Mouse (Mus musculus) granulocyte monocyte progenitor cell, adult 5-6 weeks (primary cell): Measurements from ENCODE around the gene Dstn. TPM values are rescaled to one million over a fixed set of nuclear protein-coding genes. Genes with fewer than 3 reads are reported as not detected.

Source experiments
- ATAC-seq: replicated peaks from 2 replicates; pipeline ENCODE4 v1.8.0; 2016; ENCODE audit warnings: mild to moderate bottlenecking, moderate TSS enrichment, inconsistent platforms; ENCODE audit not compliant: poor library complexity, severe bottlenecking
- total RNA-seq, 2 experiments: library from RNA; stranded (forward) in 1 of 2; stranded (reverse) in 1 of 2; fragments of 200-712, 200-1000 nt in 1 of 2; fragments of >200 nt in 1 of 2; fragmentation: Nextera tagmentation in 1 of 2; gene quantifications; 2 replicates each; pipeline ENCODE4 v1.2.3; 2014 to 2017

The Dstn gene
- total RNA-seq, 2 experiments from 2014 or later: 354 to 581 TPM

DNA sequence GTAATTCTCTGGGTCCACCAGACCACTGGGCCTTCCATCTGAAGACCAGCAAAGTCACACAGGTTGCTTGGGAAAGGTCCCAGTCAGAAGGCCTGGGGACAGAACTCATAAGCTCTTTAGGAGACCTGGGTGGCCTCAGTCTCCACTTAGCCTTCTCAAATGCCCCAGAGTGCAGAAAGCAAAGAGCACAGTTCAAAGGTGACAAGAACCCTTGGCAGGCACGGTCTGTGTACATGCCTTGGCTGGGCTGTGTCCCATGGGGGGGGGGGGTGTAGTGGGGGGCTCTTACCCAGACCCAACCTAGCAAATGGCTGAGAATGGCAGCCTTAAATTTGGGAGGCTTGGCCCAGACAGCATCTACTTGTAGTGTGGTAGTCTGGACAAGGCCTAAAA is 35.9 kb downstream of the Dstn start:
- ATAC-seq: no peak

GRCm38 (mm10) chr2:143951546-143952315 is 36.6 kb downstream of the Dstn start:
- ATAC-seq: no peak

GRCm38 (mm10) chr2:143953944-143954343 is 38.8 kb downstream of the Dstn start:
- ATAC-seq: no peak

DNA sequence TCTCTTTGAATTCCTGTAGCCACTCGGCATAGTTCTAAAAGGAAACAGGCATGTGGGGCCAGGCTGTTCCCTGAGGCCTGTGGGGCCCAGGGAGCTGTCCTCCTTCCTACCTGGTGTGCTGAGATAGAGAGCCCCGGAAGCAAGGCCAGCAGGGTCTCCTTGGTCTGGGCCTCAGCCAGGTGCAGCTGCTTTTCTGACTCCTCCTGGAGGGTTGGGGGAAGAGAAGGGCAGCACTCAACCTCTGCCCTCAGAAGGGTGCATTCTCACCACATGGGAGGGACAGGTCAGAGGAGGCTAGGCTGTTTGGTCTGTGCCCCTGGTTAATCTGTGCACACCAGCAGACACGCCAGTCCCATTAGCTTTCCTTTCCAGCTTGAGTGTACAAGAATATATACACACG is 39.9 kb downstream of the Dstn start:
- no peak for ATAC-seq

GRCm38 (mm10) chr2:143955746-143956145 is 40.6 kb downstream of the Dstn start:
- ATAC-seq: no peak

DNA sequence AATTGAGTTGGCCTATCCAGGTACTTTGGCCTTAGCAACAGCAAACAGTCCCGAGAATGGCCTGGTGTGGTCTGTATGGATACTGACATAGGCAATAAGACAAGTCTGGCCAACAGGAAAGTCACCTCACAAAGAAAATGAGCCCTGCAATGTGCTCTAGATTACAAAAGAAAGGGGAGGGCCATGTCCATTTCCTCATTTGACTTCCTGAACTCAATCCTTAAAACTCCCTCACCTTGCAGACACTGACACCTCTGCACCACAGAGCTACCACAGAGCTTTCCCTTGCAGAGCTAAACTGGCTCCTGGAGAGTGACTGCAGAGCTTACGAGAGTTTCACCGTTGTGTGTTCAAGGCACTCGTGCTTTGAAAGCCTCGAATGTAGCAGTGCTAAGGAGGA is 47.1 kb downstream of the Dstn start:
- ATAC-seq: peak; percentile 93

- no peak for ATAC-seq
These were observed 48.2 kb downstream of the Dstn start for GRCm38 (mm10) chr2:143963318-143963717.

DNA sequence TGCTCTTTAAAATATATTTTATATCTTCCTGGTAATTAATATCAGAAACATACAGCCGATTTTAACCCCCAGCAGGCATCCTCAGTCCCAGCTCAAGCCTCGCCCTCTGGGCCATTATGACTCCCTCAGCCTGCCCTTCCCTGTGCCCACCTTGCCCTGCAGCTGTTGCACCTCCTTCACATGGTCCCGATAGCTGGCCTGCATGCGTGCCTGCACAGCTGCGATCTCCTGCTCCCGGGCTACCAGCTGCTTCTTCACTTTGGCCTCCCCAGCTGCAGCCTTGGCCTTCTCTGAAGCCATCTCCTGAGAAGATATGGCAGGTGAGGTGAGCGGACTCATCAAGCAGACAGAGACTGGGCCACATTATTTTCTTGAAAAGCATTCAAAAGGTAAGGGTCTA is 54.1 kb downstream of the Dstn start:
- ATAC-seq: no peak

DNA sequence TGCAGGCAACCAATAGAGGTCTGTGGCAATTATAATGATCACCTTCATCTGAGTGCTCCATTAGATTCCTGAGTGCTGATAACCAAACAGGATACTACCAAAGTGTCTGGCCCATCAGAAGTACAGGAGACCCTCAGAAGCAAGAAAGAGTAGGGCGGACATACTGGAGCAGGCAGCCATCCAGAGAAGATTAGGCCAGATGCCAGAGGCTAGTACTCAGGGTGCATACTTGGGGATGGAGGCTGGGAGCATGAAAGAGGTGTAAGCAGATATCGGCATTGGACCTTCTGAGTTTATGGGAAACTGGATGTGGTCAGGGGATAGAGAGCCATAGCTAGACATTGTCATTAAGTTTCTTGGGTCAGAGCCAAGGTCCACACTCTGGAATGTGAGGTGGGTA is 55.7 kb downstream of the Dstn start:
- no peak for ATAC-seq

DNA sequence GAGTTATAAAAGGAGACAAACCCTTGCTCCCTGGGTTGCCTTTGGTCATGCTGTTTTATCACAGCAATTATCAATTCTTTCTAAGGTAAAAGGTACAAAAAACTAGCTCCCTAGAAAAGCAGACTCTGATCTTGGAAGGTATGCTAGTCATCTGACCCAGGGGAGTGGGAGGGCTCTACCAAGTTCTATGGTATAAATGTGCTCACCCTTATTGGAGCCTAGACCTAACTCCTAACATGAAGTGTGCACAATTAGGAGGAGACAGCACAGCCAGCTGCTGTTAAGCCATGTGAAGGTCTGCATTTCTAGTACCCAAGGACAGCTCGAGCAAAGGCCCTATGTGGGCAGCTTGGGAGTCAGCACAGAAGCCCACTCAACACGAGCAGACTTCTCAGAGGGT is 56.8 kb downstream of the Dstn start:
- no peak for ATAC-seq

- ATAC-seq: no peak
These were observed 58.0 kb downstream of the Dstn start for GRCm38 (mm10) chr2:143973161-143973560.

DNA sequence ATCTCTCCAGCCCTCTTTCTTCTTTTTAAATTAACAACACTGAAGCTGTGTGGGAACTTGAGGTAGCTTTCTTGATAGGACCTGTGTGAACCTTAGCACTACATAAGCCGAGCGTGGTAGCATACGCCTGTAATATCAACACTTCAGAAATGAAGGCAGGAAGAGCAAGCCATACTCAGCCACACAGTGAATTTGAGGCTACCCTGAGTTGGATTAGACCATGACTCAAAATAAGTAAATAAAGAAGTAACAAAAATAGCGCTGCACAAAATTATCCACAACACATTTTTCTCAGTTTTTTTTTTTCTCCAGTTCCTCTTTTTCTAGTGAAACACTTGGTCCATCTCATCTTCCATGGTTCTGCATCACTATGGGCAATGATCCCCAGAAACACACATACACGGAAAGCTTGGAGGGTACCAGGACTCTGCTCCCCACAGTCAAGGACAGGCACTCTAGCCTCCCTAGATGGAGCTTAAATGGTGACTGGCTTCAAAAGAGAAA is 60.1 kb downstream of the Dstn start:
- ATAC-seq: peak; percentile 17; the same call in 1 of the 2 replicates

DNA sequence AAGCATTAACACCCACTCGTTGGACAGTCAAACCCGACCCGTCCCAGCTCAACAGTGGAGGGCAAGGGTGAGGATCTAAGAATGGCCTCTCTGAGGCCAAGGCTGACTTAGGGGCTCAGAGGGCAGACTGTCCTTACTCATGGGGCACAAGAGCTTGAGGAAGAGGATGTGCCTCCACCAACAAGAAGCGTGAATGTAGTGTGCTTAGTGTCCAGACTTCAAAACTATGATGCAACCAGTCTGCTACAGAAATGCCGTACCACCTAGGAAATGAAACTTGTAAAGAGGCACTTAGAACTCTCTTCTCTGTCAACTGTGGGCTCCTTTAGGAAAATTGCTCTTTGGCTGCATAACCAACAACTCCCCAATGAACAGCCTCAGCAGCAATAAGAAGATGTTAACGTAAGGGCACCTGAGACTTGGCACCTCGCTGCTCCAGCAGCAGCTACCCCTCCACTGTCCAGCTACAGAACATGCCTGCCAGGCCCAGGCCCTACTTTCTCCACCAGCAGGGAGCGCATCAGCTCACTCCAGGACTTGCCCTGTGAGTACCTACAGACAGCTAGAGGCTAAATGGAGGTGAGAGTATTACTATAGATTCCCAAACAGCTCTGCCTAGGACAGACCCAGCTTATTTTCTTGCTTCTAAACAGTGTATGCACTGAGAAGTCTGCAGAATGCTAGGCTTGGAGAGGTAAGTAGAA is 63.5 kb downstream of the Dstn start:
- peak; percentile 86 for ATAC-seq

DNA sequence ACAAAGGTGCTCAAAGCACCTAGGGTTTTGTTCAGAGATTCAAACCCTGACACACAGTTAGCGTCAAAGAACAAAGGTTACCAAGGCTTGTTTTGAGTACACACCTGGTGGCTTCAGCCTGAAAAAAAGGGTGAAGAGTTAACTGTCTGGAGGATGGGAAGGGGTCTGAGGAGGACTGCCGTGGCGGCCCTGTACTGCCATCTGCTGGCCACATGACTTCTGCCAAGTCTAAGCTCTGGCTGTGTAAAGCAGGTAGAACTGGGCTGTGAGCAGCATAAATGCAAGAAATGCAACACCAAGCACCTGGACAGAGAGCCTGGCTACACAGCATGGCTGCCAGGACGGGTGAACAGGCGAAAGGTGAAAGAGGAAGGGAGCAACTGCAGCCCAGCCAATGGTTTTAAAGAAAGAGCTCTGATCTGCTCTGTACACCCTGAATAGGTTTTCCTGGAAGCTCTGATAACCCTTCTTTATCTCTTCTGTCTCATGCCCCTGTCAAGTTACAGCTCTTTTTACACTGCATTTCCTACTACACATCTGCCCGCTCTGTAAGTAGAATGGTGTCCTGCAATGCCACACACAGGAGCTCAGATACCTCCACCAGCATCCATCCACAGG is 65.8 kb downstream of the Dstn start:
- ATAC-seq: peak; percentile 56

GRCm38 (mm10) chr2:143982152-143982551 is 67.0 kb downstream of the Dstn start:
- no peak for ATAC-seq

DNA sequence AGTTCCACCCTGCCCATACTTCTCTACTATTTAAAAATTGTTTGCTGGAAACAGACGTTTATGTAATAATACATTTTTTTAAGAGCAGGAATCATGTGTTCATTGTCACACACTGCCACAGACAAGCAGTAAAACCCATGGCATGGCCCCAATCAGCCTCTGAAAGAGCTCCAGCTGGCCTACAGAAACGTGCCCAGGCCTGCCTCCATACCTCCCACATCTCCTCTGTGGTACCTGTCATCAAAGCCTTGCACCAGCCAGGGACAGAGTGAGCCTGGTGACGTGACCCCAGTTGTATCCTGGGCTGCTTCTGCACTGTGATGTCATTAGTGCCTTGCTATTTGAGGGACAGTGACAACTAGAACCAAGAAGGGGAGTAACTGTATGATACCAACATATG is 67.8 kb downstream of the Dstn start:
- no peak for ATAC-seq

DNA sequence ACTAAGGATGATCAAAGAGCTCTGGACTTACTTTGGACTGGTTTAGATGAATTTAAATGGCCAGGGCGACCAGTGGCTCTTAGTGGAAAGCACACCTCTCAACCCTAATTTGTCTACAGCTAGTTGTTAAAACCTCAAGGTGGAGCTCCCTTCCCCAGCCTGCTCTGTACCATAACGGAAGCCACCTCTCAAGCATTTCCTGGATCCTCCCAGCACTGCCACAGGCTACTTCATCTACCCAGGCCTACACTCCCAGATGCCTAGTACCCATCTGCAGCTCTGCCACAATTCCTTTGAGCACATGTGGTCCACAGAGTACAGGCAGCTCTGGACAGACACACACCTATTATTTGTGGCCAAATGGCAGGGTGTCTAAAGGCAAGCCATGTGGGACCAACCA is 68.4 kb downstream of the Dstn start:
- ATAC-seq: no peak

- no peak for ATAC-seq
These were observed 72.4 kb downstream of the Dstn start for GRCm38 (mm10) chr2:143987485-143987884.

GRCm38 (mm10) chr2:143988016-143988415 is 72.9 kb downstream of the Dstn start:
- no peak for ATAC-seq

- ATAC-seq: peak; percentile 34
These were observed 75.9 kb downstream of the Dstn start for GRCm38 (mm10) chr2:143990997-143991396.

DNA sequence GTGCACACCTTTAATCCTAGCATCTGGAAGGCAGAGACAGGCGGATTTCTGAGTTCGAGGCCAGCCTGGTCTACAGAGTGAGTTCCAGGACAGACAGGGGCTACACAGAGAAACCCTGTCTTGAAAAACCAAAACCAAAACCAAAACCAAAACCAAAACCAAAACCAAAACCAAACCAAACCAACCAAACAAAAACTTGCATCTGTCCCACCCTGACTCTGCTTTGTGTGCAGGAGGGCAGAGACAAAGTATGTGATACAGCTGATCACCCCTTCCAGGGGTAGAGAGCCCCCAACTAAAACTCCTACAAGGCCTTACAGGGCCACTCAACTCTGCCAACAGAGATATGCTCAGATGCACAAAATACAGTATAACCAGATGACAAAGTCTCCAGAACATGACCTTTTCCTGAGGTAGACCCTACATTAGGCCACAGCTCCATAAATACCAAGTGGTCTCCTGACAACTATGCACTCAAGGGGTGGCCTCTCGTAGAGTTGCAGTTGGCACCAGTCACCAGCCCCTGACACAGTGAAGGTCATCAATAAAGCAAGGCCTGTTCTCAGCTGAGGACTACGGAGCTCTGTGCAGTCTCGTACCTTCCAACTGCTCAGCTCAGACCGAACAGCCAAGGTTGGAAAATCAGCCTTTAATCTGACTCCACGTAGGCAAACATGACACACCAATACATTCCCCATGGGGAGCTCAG is 77.0 kb downstream of the Dstn start:
- no peak for ATAC-seq
